Mouse (Mus musculus) hindbrain, postnatal 0 days (tissue): Measurements from ENCODE around the gene Nrxn3. TPM values are rescaled to one million over a fixed set of nuclear protein-coding genes. Genes with fewer than 3 reads are reported as not detected.

Experiments
- ATAC-seq: fragments of 200-750 bp; cut with Nextera tagmentation; 2 replicates; pipeline ENCODE4 v1.8.0; 2017; ENCODE audit warnings: mild to moderate bottlenecking, moderate TSS enrichment, moderate library complexity
- DNase-seq: peaks from one replicate; pipeline ENCODE4 v3.0.0-alpha.2; 2015; ENCODE audit warnings: low spot score
- H3K27ac ChIP-seq: fragments of 300-500 bp; sonication (generic); 2 replicates; pipeline ENCODE4 v1.5.1; 2014; ENCODE audit warnings: mild to moderate bottlenecking
- H3K27me3 ChIP-seq: fragments of 300-500 bp; sonication (generic); 2 replicates; pipeline ENCODE4 v1.6.1; 2014; ENCODE audit warnings: low read length, mixed read lengths; ENCODE audit not compliant: insufficient read depth
- H3K36me3 ChIP-seq: fragments of 300-500 bp; sonication (generic); 2 replicates; pipeline ENCODE4 v1.6.1; 2014; ENCODE audit warnings: low read length, mixed read lengths; ENCODE audit not compliant: insufficient read depth
- H3K4me1 ChIP-seq: fragments of 300-500 bp; sonication (generic); 2 replicates; pipeline ENCODE4 v1.6.1; 2014; ENCODE audit warnings: antibody characterized with exemption, low read length, mixed read lengths; ENCODE audit not compliant: insufficient read depth
- H3K4me2 ChIP-seq: fragments of 300-500 bp; sonication (generic); 2 replicates; pipeline ENCODE4 v1.6.1; 2014; ENCODE audit warnings: low read depth, mild to moderate bottlenecking, low read length, moderate library complexity, mixed read lengths
- H3K4me3 ChIP-seq: fragments of 300-500 bp; sonication (generic); 2 replicates; pipeline ENCODE4 v1.5.1; 2014; ENCODE audit warnings: low read length
- H3K9ac ChIP-seq: fragments of 300-500 bp; sonication (generic); replicated peaks from 2 replicates; pipeline ENCODE4 v1.6.1; 2014; ENCODE audit warnings: mild to moderate bottlenecking, low read length, moderate library complexity, mixed read lengths
- H3K9me3 ChIP-seq: fragments of 300-500 bp; sonication (generic); 2 replicates; pipeline ENCODE4 v1.6.1; 2016; ENCODE audit warnings: low read length, mixed read lengths
- CTCF ChIP-seq: IDR thresholded peaks from 2 replicates; pipeline ENCODE4 v1.5.1; 2016; ENCODE audit warnings: antibody characterized with exemption, control low read depth, low read depth
- WGBS: fragments of 180-500 bp; shearing (Covaris S2); extraction: QIAGEN DNeasy Blood & Tissue Kit; methylation state at CpG from one replicate; pipeline ENCODE4 v1.1.7; 2014; 5-methylcytosine and 5-hydroxymethylcytosine counted together
- microRNA-seq, 2 experiments: library from miRNA; unstranded; fragments of <30 nt; microRNA quantifications; one replicate each; pipeline ENCODE4; 2016
- polyA plus RNA-seq: library from polyadenylated mRNA; unstranded; fragments of >200 nt; fragmentation: Nextera tagmentation; extraction: Ambion mirVana; gene quantifications from 2 replicates; pipeline ENCODE4 v1.2.1, GENCODE M21; 2015
- total RNA-seq: library from RNA; depleted of rRNA; stranded (reverse); fragments of >200 nt; gene quantifications from 2 replicates; pipeline ENCODE4 v1.2.3, GENCODE M21; 2014

The Nrxn3 gene
- total and polyA plus RNA-seq, 2 experiments from 2014 or later, result 87.8 to 103 TPM

GRCm38 (mm10) chr12:90337496-90338228 is 1615.0 kb downstream of the Nrxn3 start:
- DNase-seq (no peak), ATAC-seq (no peak)
- H3K27me3 ChIP-seq, result no peaks in the 10 kb centered on the region
- no peaks in the 10 kb centered on the region for H3K9me3 ChIP-seq
- H3K27ac ChIP-seq, result no peak overlapping the region
- H3K4me3 ChIP-seq, result no peak overlapping the region
- H3K4me2 ChIP-seq, result no peak overlapping the region
- no peaks in the 10 kb centered on the region for H3K36me3 ChIP-seq
- H3K9ac ChIP-seq, result no peak overlapping the region
- no peak for TF ChIP-seq CTCF
- H3K4me1 ChIP-seq, result no peaks in the 10 kb centered on the region

- H3K27ac ChIP-seq, result no peak overlapping the region
- ATAC-seq (no peak), DNase-seq (no peak)
- no peak overlapping the region for H3K4me3 ChIP-seq
- no peaks in the 10 kb centered on the region for H3K9me3 ChIP-seq
- no peak overlapping the region for H3K9ac ChIP-seq
- H3K4me2 ChIP-seq, result no peak overlapping the region
- TF ChIP-seq CTCF, result no peak
- H3K36me3 ChIP-seq, result no peaks in the 10 kb centered on the region
- WGBS, result 91% methylated on average over 3 of the region's 3 CpGs
- H3K27me3 ChIP-seq, result no peaks in the 10 kb centered on the region
- no peaks in the 10 kb centered on the region for H3K4me1 ChIP-seq
Measured at GRCm38 (mm10) chr12:90338229-90338557, 1615.5 kb downstream of the Nrxn3 start.

Small RNA genes lying within 50 kb of the gene (microRNA-seq; reads per million reads assigned to microRNA genes)
- 0 reads per million in 2 experiments for gene Gm23989
- 0 reads per million in 2 experiments for gene Gm27313
